Mouse (Mus musculus) embryo, embryonic 10 days (tissue): ENCODE measurements at regions not wholly inside any gene's neighbourhood (a gene's known extent, or its start where the extent isn't known, plus 50 kb on each side); places are given as distances from the start of the nearest gene placed in this dataset.

Source experiments
- DNase-seq: peaks from one replicate; pipeline ENCODE4 v3.0.0-alpha.2; 2015; ENCODE audit warnings: low spot score

DNA sequence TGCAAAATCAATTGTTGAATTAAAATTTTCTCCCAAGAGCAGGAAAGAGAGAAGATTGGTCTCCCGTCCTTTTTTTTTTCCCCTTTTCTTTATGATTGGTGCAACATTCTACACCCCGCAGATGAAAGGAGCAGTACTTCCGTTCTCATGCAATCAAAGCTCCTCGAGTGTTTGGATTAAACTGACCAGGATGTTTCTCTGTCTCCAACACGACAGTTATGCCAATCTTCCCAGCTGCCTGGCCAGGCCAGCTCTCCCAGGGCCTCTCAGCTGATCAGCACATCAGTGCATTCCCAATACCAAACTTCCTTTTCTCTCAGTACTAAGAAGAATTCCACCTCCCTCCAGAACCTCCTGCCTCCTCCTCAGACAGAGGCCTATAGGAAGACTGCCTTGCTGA lies 52.7 kb upstream of the Pde5a start:
- DNase-seq = peak; percentile 16

DNA sequence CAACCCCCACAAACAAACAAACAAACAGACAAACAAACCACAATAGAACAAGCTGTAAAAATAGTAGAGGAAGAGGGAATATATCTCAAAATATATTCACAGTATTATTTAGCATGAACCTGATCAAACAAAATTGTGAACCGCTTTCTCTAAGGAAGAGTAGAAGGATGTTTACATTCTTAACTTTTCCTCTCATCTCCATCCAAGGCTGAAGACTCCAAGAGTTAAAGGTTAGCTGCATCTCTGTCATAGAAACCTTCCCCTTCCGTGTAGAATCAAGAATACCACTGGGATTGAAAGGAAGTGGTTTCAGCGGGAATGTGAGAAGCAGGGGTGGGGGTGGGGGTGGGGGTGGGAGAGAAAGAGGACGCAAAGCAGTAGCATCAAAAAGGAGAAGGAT lies 51.9 kb upstream of the Pde5a start:
- no peak for DNase-seq
